Mouse (Mus musculus): ENCODE measurements around the gene Gpn1. TPM values are rescaled to one million over a fixed set of nuclear protein-coding genes. Genes with fewer than 3 reads are reported as not detected.

Gene Gpn1
- total RNA-seq, 2 experiments from 2014 or later: 18.6 to 19.2 TPM

DNA sequence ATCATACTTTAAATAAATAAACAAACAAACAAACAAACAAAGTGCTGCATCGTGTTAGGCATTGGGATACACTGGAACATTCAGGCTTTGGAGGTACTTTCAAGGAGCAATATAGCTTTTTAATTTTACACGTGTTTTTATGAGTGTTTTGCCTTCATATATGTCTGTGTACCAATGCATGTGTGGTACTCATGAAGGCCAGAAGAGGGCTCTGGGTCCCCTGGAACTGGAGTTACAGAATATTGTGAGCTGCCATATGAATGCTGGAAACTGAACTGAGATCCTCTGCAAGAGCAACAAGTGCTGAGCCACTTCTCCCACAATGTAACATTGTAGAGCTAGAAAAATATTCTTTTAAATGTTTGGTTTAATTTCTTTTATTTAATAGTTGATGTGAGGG, 40.7 kb downstream of the Gpn1 start:
- no peak for DNase-seq (ENCODE audit: low spot score)

DNA sequence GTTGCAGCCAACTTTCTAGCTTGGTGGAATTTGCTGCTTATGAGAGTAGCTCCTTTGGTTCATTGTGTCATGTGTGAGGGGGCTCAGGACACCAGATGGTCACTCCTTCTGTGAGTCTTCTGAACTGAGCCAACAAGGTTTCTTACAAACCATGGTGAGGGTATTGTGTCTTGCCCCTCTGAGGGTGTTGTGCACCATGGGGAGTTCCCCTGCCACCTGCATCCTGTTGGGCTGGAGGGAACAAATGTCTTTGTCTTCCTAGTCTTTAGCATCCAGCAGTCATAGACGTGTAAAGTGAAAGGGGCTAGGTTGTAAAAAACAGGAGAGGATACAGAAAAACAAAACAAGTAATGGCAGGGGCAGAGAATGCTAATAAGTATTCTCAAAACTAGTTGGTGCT, 64.9 kb downstream of the Gpn1 start:
- no peak for DNase-seq (ENCODE audit: low spot score)

DNA sequence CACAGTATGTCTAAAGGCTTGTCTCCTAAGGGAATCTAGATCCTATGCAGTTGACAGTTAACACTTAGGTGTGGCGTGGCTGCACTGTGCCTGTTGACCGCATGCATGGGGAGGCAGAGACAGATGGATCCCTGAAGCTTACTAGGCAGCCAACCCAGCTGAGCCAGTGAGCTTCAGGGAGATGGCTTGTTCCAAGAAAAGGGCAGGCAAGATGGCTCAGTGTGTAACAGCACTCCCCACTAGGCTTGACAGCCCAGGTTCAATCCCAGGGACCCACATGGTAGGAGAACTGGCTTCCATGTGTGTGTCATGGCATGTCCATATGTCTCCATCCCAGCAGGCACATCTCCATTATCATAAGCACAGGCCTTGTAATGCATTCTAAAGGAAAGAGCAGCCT, 65.8 kb downstream of the Gpn1 start:
- no peak for DNase-seq (ENCODE audit: low spot score)

DNA sequence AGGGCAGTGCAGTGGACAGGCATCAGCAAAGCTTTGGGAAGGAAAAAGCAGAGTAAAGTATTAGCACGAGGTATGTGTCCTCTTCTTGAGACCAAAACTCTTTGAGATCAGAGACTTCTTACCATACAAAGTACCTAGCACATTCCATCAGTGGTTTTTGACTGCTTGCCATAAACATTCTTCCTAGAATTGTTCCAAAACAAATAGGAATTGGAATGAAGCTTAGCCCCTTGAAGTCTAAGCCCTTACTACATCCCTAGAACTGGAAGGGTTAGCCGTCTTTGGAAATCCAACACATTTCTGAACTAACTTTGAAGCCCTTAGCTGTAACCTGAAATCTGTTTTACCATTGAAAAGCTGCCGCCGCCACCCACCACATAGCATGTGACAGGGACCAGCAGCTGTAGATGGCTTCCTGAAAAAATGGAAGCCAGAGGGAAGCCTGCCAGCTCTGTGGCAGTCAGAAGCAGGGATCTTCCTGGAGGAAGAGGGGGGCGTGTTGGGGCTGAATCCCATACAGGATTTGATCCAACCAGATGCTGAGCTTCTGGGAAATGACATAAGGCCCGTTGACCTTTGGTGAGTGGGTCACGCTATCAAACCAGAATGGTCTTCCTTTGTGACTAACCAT, 67.6 kb downstream of the Gpn1 start:
- DNase-seq (ENCODE audit: low spot score): no peak

Other genes starting within 250 kb of the Gpn1 start
- gene Krtcap3, start 243.1 kb upstream of the Gpn1 start, total RNA-seq (2021): 1 to 10 TPM; 1.9 to 2.1 TPM
- 10 to 100 TPM; 26.2 to 26.9 TPM for gene Ift172, start 203.6 kb upstream of the Gpn1 start, total RNA-seq (2021)
- 1 to 10 TPM; 1.5 to 1.6 TPM for gene Fndc4, start 198.7 kb upstream of the Gpn1 start, total RNA-seq (2021)
- gene Gckr, start 197.3 kb upstream of the Gpn1 start, total RNA-seq (2021): not detected
- 10 to 100 TPM; 10.5 to 14.0 TPM for gene Zfp512, start 42.3 kb upstream of the Gpn1 start, total RNA-seq (2021)
- gene 4930548H24Rik, start 9.0 kb upstream of the Gpn1 start, total RNA-seq (2021): not detected
- gene Slc4a1ap, start 32.3 kb downstream of the Gpn1 start, total RNA-seq (2021): 10 to 100 TPM; 21.4 to 24.2 TPM
- 10 to 100 TPM; 12.1 to 12.5 TPM for gene Supt7l, start 33.1 kb downstream of the Gpn1 start, total RNA-seq (2021)
- 100 to 1,000 TPM; 269 to 270 TPM for gene Mrpl33, start 102.2 kb downstream of the Gpn1 start, total RNA-seq (2021)
- 1 to 10 TPM; 4.4 to 4.6 TPM for gene Rbks, start 202.9 kb downstream of the Gpn1 start, total RNA-seq (2021)
- gene Babam2, start 202.9 kb downstream of the Gpn1 start, total RNA-seq (2021): 10 to 100 TPM; 33.3 to 33.8 TPM